Mouse (Mus musculus) ES-E14 (cell line): ENCODE data around the gene Pacrg. TPM values are rescaled to one million over a fixed set of nuclear protein-coding genes. Genes with fewer than 3 reads are reported as not detected.

ENCODE experiments used
- DNase-seq: peaks from one replicate; pipeline ENCODE4 v3.0.0-alpha.2; 2013; ENCODE audit warnings: low read depth, low spot score
- H3K27ac ChIP-seq: 2 replicates; pipeline ENCODE4 v1.5.1; 2012; ENCODE audit warnings: low read depth, mild to moderate bottlenecking, low read length, moderate library complexity, mixed read lengths; ENCODE audit not compliant: poor library complexity, insufficient read depth, severe bottlenecking
- H3K36me3 ChIP-seq: 2 replicates; pipeline ENCODE4 v1.6.1; 2012; ENCODE audit warnings: mild to moderate bottlenecking, low read length, moderate library complexity, mixed read lengths; ENCODE audit not compliant: control insufficient read depth, poor library complexity, insufficient read depth, severe bottlenecking
- H3K4me1 ChIP-seq, 2 experiments: fragments of 150-350 bp in 1 of 2; sonication (generic) in 1 of 2; 2 replicates each; pipeline ENCODE4 v1.6.1; 2012; ENCODE audit warnings: low read length in 2 of 2, mild to moderate bottlenecking in 1 of 2, mixed read lengths in 1 of 2; ENCODE audit not compliant: control insufficient read depth in 2 of 2, insufficient read depth in 2 of 2, poor library complexity in 1 of 2
- H3K4me3 ChIP-seq, 2 experiments: fragments of 150-350 bp in 1 of 2; sonication (generic) in 1 of 2; 2 replicates each; pipeline ENCODE4 v1.5.1; 2012; ENCODE audit warnings: low read length in 2 of 2, low read depth in 1 of 2, mild to moderate bottlenecking in 1 of 2, mixed read lengths in 1 of 2; ENCODE audit not compliant: insufficient read depth in 1 of 2, poor library complexity in 1 of 2, severe bottlenecking in 1 of 2
- H3K9ac ChIP-seq: 2 replicates; pipeline ENCODE4 v1.6.1; 2012; ENCODE audit warnings: low read depth, mild to moderate bottlenecking, low read length, mixed read lengths; ENCODE audit not compliant: poor library complexity, insufficient read depth, severe bottlenecking
- H3K9me3 ChIP-seq: fragments of 150-350 bp; sonication (generic); 2 replicates; pipeline ENCODE4 v1.6.1; 2012; ENCODE audit warnings: low read depth, mild to moderate bottlenecking, low read length; ENCODE audit not compliant: control insufficient read depth, insufficient read depth
- CHD2 ChIP-seq: IDR thresholded peaks from 2 replicates; pipeline ENCODE4 v1.6.1; 2014; ENCODE audit warnings: mild to moderate bottlenecking, low read depth, low read length, inconsistent platforms
- HCFC1 ChIP-seq: IDR thresholded peaks from 2 replicates; pipeline ENCODE4 v1.6.1; 2012; ENCODE audit warnings: low read length, inconsistent platforms, borderline replicate concordance; ENCODE audit not compliant: insufficient read depth
- MAFK ChIP-seq: IDR thresholded peaks from 2 replicates; pipeline ENCODE4 v1.6.1; 2014; ENCODE audit warnings: mild to moderate bottlenecking, low read depth, low read length, inconsistent platforms; ENCODE audit not compliant: insufficient read depth
- ZC3H11A ChIP-seq: IDR thresholded peaks from 2 replicates; pipeline ENCODE4 v1.6.1; 2012; ENCODE audit warnings: low read depth, mild to moderate bottlenecking, inconsistent platforms, low read length, borderline replicate concordance
- ZNF384 ChIP-seq: IDR thresholded peaks from 2 replicates; pipeline ENCODE4 v1.6.1; 2012; ENCODE audit warnings: low read depth, low read length, inconsistent platforms
- in situ Hi-C, 2 experiments: fragments of 600-800 bp; cut with MboI; formaldehyde crosslinking; loops; one replicate each; pipeline ENCODE4 v1.15.1; 2025; ENCODE audit warnings: low sequenced_read_pairs in 2 of 2, inconsistent platforms in 1 of 2; ENCODE audit not compliant: unreplicated experiment in 2 of 2
- total RNA-seq: library from RNA; depleted of rRNA; stranded (reverse); fragments of 300-350 nt; gene quantifications from 2 replicates; pipeline ENCODE4 v1.2.3, GENCODE M21; 2012

Pacrg gene
- total RNA-seq, 1 experiment = 0.27 TPM

- Histone ChIP-seq H3K27ac (no peak overlapping the region; the same call in 1 of the 2 replicates), H3K36me3 (no peaks in the 10 kb centered on the region), H3K4me1 (peaks cover 23 to 37% of the 10 kb centered on the region in 2 experiments), H3K9ac (no peak overlapping the region), H3K4me3 (no peak overlapping the region), H3K9me3 (no peaks in the 10 kb centered on the region)
- TF ChIP-seq ZNF384 (no peak), MAFK (no peak), CHD2 (no peak)
- no peak for DNase-seq
- in situ Hi-C loops = no loop called here
Measured at GRCm38 (mm10) chr17:10370660-10371130, 469.4 kb downstream of the Pacrg start.

GRCm38 (mm10) chr17:10369961-10370659 lies 470.0 kb downstream of the Pacrg start:
- H3K9me3 ChIP-seq = no peaks in the 10 kb centered on the region
- TF ChIP-seq ZNF384 = no peak
- TF ChIP-seq CHD2 = no peak
- no peak for TF ChIP-seq ZC3H11A
- TF ChIP-seq HCFC1 = no peak
- TF ChIP-seq MAFK = no peak
- no peaks in the 10 kb centered on the region for H3K36me3 ChIP-seq
- H3K9ac ChIP-seq = no peak overlapping the region
- H3K27ac ChIP-seq = no peak overlapping the region
- H3K4me1 ChIP-seq = peaks cover 25 to 39% of the 10 kb centered on the region in 2 experiments
- H3K4me3 ChIP-seq = no peak overlapping the region
- no peak for DNase-seq
- in situ Hi-C loops = no loop called here

GRCm38 (mm10) chr17:10367044-10367443 lies 473.1 kb downstream of the Pacrg start:
- Histone ChIP-seq H3K4me1 (peaks cover 14 to 30% of the 10 kb centered on the region in 2 experiments), H3K9ac (no peak overlapping the region), H3K9me3 (no peaks in the 10 kb centered on the region), H3K4me3 (0 out of 4 replicates have a peak overlapping the region, but pooled peaks of 1 of the 2 experiments have one; percentile 11), H3K36me3 (no peaks in the 10 kb centered on the region), H3K27ac (peak overlapping the region; percentile 85; the same call in 1 of the 2 replicates)
- no peak for DNase-seq
- no peak for TF ChIP-seq ZC3H11A
- no peak for TF ChIP-seq ZNF384
- TF ChIP-seq MAFK = no peak
- no peak for TF ChIP-seq HCFC1
- TF ChIP-seq CHD2 = no peak
- in situ Hi-C loops = no loop called here

- H3K9ac ChIP-seq = no peak overlapping the region
- H3K4me3 ChIP-seq = 0 out of 4 replicates have a peak overlapping the region, but pooled peaks of 1 of the 2 experiments have one; percentile 11
- peaks cover 14 to 30% of the 10 kb centered on the region in 2 experiments for H3K4me1 ChIP-seq
- no peaks in the 10 kb centered on the region for H3K9me3 ChIP-seq
- no peak for DNase-seq
- in situ Hi-C loops = no loop called here
- peak overlapping the region; percentile 85; the same call in 1 of the 2 replicates for H3K27ac ChIP-seq
- no peaks in the 10 kb centered on the region for H3K36me3 ChIP-seq
- no peak for TF ChIP-seq CHD2
- no peak for TF ChIP-seq MAFK
- TF ChIP-seq ZC3H11A = no peak
- TF ChIP-seq HCFC1 = no peak
- no peak for TF ChIP-seq ZNF384
Measured at GRCm38 (mm10) chr17:10366577-10366976, 473.5 kb downstream of the Pacrg start.
